Mouse (Mus musculus) frontal cortex, postnatal 10 days (tissue): ENCODE measurements around the gene Vps9d1.
"Not testable (repeated sequence)": the region's sequence is repeated elsewhere in the genome, so short reads cannot be mapped to it uniquely, and the experiment has no call there.

Experiments used
- DNase-seq, 2 experiments: peaks; one replicate each; pipeline ENCODE4 v3.0.0; 2022; ENCODE audit warnings: low spot score in 2 of 2, mixed read lengths in 1 of 2

The Vps9d1 gene

GRCm38 (mm10) chr8:123253451-123254098, 573 bp downstream of the Vps9d1 start:
- DNase-seq = no peak

GRCm38 (mm10) chr8:123252925-123253324, 1.2 kb downstream of the Vps9d1 start:
- DNase-seq = no peak

- DNase-seq = no peak
Measured at GRCm38 (mm10) chr8:123250940-123251339, 3.2 kb downstream of the Vps9d1 start.

- DNase-seq = peak in 1 of 2 experiments; percentile 13
Measured at GRCm38 (mm10) chr8:123248596-123248995, 5.6 kb downstream of the Vps9d1 start.

- no peak for DNase-seq
Measured at GRCm38 (mm10) chr8:123247748-123248147, 6.4 kb downstream of the Vps9d1 start.

- no peak for DNase-seq
Measured at GRCm38 (mm10) chr8:123245543-123245942, 8.6 kb downstream of the Vps9d1 start.

GRCm38 (mm10) chr8:123244382-123244781, 9.8 kb downstream of the Vps9d1 start:
- DNase-seq = no peak

- no peak for DNase-seq
Measured at GRCm38 (mm10) chr8:123243053-123243452, 11.1 kb downstream of the Vps9d1 start.

- DNase-seq = no peak
Measured at GRCm38 (mm10) chr8:123242107-123242923, 11.8 kb downstream of the Vps9d1 start.

- no peak for DNase-seq
Measured at GRCm38 (mm10) chr8:123239398-123239797, 14.8 kb downstream of the Vps9d1 start.

- DNase-seq = peak; percentile 79 to 83
Measured at GRCm38 (mm10) chr8:123235520-123236497, 18.3 kb downstream of the Vps9d1 start, which contains the start of gene Spata2l. Gene Spata2l (minus strand): TSS chr8:123236233.

GRCm38 (mm10) chr8:123234918-123235519, 19.1 kb downstream of the Vps9d1 start:
- peak; percentile 79 to 81 for DNase-seq

- DNase-seq = no peak
Measured at GRCm38 (mm10) chr8:123233760-123234159, 20.4 kb downstream of the Vps9d1 start.

GRCm38 (mm10) chr8:123233300-123233699, 20.8 kb downstream of the Vps9d1 start:
- DNase-seq = no peak

GRCm38 (mm10) chr8:123232553-123232952, 21.6 kb downstream of the Vps9d1 start:
- DNase-seq = no peak

GRCm38 (mm10) chr8:123231742-123232141, 22.4 kb downstream of the Vps9d1 start:
- DNase-seq = no peak

GRCm38 (mm10) chr8:123230326-123230725, 23.8 kb downstream of the Vps9d1 start:
- not testable (repeated sequence) for DNase-seq

- no peak for DNase-seq
Measured at GRCm38 (mm10) chr8:123228416-123228815, 25.7 kb downstream of the Vps9d1 start.

GRCm38 (mm10) chr8:123224278-123225266, 29.6 kb downstream of the Vps9d1 start, which contains the start of gene Cdk10:
Gene Cdk10 (plus strand): TSS chr8:123224842.
- peak; percentile 79 to 89 for DNase-seq

GRCm38 (mm10) chr8:123220917-123221316, 33.2 kb downstream of the Vps9d1 start:
- DNase-seq = no peak
